Mouse (Mus musculus) erythroblast, embryonic 14.5 days (primary cell): ENCODE results near the gene Prpf6.

ENCODE experiments used
- GATA1 ChIP-seq: IDR thresholded peaks from 2 replicates; pipeline ENCODE4 v1.6.1; 2012; ENCODE audit warnings: low read length, inconsistent platforms, mixed read lengths
- TAL1 ChIP-seq: IDR thresholded peaks from 3 replicates; pipeline ENCODE4 v1.6.1; 2012; ENCODE audit warnings: low read length, inconsistent platforms, mixed read lengths

DNA sequence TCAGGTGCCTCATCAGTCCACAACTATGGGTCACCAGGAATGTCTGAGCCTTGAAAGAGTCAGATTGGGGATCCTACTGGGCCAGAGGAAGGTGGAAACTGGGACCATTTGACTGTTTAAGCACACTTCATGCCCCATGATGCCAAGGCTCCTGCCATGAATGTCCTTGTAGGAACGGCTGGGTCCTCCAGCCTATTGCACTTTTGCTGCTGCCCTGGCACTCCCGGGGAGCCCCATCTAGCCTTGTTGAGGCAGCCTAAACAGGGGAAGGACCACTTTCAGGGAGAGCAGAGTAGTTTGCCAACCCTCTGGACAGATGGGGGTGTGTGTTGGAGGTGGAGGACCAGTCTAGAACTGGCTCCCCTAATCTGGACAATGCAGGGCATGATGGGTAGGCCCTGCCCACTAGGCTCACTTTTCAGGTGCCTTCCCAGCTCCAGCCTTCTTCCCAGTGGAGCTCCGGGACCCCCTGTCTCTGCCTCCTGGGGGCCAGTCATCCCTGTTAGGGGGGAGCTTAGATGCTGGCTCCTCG lies 7.2 kb upstream of the Prpf6 start, which contains the start of gene Uckl1:
- TF ChIP-seq TAL1, result no peak
- no peak for TF ChIP-seq GATA1
